Mouse (Mus musculus): ENCODE measurements at regions not wholly inside any gene's neighbourhood (a gene's known extent, or its start where the extent isn't known, plus 50 kb on each side); places are given as distances from the start of the nearest gene placed in this dataset.
A peak's percentile ranks its signal among the peaks of the same experiment; 100 is the strongest.

DNA sequence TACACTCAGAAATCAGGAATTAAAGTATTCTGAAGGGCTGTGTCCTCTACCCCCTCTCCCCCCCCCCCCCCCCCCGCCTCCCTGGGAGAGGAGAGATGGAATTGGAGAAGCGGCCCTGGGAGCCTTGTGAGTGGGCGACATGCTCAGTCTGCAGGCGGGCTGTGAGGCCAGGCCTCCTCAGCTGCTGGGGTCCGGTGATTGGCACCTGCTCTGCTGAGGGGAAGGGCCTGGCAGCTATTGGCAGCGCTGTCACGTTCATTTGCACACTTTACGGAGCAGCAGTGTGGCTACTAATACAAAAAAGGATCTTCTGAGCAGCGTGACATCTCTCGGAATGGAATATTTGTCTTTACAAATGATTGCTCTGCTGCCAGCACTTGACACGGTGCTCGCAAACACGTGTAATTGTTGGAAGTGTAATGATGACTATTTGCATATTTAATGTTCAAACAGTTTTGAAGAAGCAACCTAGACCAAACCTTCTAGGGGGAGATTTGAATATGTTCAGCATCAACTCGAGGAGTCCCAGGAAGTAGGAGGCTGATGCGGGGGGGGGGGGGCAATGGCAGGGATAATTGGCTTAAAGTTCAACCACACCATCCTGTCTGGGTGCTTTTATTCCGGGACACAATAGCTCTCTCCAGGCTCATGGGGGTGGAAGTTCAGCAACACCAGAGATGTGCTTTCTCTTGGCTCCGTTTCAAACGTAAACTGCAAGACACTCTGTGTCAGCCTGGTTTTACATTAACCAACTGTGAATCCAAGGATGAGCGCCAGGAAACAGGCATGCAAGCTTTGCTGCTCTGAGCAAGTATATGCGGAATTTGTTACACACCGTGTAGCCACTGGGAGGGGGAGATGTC is 352.5 kb downstream of the Tmem182 start:
- peak; percentile 38 for DNase-seq (ENCODE audit: extremely low read depth, low read depth, low spot score)
- Histone ChIP-seq H3K27me3 (ENCODE audit: control insufficient read depth, insufficient read depth, low read length) (no peaks in the 10 kb centered on the region), H3K27ac (replicated peaks; ENCODE audit: insufficient read depth, low read depth, low read length) (no peak overlapping the region), H3K4me3 (ENCODE audit: insufficient read depth, low read depth, low read length) (no peak overlapping the region), H3K4me1 (ENCODE audit: control insufficient read depth, insufficient read depth, low read length) (no peaks in the 10 kb centered on the region; the same call in 1 of the 2 replicates), H3K36me3 (ENCODE audit: control insufficient read depth, insufficient read depth, low read length) (no peaks in the 10 kb centered on the region), H3K79me2 (ENCODE audit: control insufficient read depth, insufficient read depth, low read length) (no peaks in the 10 kb centered on the region), H3K9ac (ENCODE audit: low read depth, low read length) (no peak overlapping the region)
- 39% methylated on average over 21 of the region's 21 CpGs for WGBS
- TF ChIP-seq POLR2A (IDR thresholded peaks at IDR 0.05; ENCODE audit: extremely low read depth, insufficient read depth, low read length) (no peak), CTCF (IDR thresholded peaks at IDR 0.05; ENCODE audit: low read depth, low read length) (no peak)

DNA sequence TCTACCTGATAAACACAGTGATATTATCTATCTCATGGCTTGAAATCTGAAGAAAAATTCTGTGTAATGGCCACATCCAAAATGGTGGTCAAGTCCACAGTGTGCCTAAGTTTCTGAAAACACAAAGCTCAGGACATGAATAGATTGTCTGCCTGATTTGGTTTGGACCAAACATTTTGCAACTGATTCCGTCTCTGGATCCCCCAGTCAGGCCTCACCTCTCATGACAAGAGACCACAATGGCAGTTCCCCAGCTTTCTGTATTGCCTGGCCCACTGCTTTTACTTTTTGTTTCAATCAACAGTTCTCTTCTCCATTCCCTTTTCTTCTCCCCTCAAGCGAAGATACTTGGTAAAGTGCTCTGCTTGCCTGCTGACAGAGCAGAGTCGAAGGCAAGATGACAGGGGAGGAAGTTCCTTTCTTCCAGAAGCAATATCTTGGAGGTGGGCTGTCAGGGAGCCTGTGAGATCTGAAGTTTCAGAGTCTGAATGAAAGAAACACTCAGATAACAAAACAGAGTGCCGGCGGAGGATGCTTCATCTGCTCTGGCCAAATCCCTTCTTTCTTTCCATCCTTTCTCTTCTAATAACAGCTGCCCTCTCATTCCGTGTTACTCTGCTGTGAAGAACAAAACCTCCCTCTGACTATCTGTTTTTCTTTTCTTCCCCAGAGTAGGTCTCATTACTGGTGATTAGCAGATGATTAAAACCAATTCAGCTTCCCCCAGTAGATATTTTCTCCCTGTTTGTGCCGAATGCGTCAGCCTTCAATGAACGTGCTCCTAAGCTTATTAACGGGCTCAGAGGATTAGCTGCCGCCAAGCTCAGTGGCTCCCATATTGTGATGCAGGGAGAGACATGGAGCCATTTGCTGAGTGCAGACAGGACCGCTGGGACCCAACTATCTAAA is 360.7 kb downstream of the Tmem182 start:
- DNase-seq (ENCODE audit: extremely low read depth, low read depth, low spot score) = no peak
- no peaks in the 10 kb centered on the region for H3K27me3 ChIP-seq (ENCODE audit: control insufficient read depth, insufficient read depth, low read length)
- no peaks in the 10 kb centered on the region for H3K79me2 ChIP-seq (ENCODE audit: control insufficient read depth, insufficient read depth, low read length)
- H3K9ac ChIP-seq (ENCODE audit: low read depth, low read length) = no peak overlapping the region
- TF ChIP-seq POLR2A (IDR thresholded peaks at IDR 0.05; ENCODE audit: extremely low read depth, insufficient read depth, low read length) (no peak), CTCF (IDR thresholded peaks at IDR 0.05; ENCODE audit: low read depth, low read length) (no peak)
- H3K36me3 ChIP-seq (ENCODE audit: control insufficient read depth, insufficient read depth, low read length) = no peaks in the 10 kb centered on the region
- H3K4me1 ChIP-seq (ENCODE audit: control insufficient read depth, insufficient read depth, low read length) = no peaks in the 10 kb centered on the region
- H3K4me3 ChIP-seq (ENCODE audit: insufficient read depth, low read depth, low read length) = no peak overlapping the region
- 56% methylated on average over 12 of the region's 12 CpGs for WGBS
- H3K27ac ChIP-seq (replicated peaks; ENCODE audit: insufficient read depth, low read depth, low read length) = no peak overlapping the region

DNA sequence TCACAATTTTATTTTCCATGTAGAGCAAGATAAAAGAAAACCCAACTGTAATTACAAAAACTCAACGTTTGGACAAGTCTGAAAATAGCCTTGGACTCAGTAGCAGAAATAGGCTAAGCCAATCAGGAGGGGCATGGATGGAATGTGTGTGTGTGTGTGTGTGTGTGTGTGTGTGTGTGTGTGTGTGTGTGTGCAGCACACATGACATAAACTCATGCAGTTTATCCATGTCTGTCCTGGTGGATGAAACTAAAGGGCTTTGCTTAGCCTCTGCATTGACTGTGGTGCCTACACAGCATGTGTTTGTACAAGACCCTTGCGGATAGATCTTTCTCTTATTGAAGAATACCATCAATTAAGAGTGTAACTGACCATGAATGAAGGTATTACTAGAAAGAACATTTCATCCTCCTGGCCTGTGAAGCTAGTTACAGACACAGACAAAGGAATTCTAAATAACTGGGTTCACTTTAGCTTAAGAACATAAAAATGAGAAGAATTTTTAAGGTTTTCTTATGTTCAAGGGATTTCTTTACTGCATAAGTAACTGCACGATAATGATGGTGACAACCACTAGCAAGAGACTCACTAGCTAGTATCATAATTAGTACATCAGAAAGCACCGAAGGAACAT is 361.5 kb downstream of the Tmem182 start:
- no peak overlapping the region for H3K4me3 ChIP-seq (ENCODE audit: insufficient read depth, low read depth, low read length)
- H3K4me1 ChIP-seq (ENCODE audit: control insufficient read depth, insufficient read depth, low read length) = no peaks in the 10 kb centered on the region
- no peaks in the 10 kb centered on the region for H3K36me3 ChIP-seq (ENCODE audit: control insufficient read depth, insufficient read depth, low read length)
- no peaks in the 10 kb centered on the region for H3K27me3 ChIP-seq (ENCODE audit: control insufficient read depth, insufficient read depth, low read length)
- WGBS = 75% methylated on average over 4 of the region's 4 CpGs
- TF ChIP-seq POLR2A (IDR thresholded peaks at IDR 0.05; ENCODE audit: extremely low read depth, insufficient read depth, low read length) (no peak), CTCF (IDR thresholded peaks at IDR 0.05; ENCODE audit: low read depth, low read length) (no peak)
- H3K79me2 ChIP-seq (ENCODE audit: control insufficient read depth, insufficient read depth, low read length) = no peaks in the 10 kb centered on the region
- no peak overlapping the region for H3K27ac ChIP-seq (replicated peaks; ENCODE audit: insufficient read depth, low read depth, low read length)
- no peak overlapping the region for H3K9ac ChIP-seq (ENCODE audit: low read depth, low read length)
- no peak for DNase-seq (ENCODE audit: extremely low read depth, low read depth, low spot score)

DNA sequence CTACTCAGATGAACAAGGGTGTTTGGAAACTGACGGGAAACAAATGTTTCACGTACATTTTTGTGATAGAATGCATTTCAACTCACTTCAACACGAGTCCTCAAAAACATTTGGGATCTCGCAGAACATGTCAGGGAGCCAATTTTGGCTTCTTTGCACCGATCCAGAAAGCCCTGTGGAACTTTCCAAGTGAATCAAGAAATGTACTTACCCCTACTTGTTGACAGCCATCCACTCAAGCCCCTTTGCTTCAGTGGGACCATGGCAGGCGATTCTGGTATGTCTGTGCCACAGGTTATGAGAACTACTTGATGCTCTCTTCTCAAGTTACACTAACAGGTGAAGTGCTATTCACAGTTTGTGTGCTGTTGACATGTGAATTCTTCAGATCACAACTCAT is 381.6 kb downstream of the Tmem182 start:
- DNase-seq (ENCODE audit: extremely low read depth, low read depth, low spot score) = no peak
- Histone ChIP-seq H3K27ac (replicated peaks; ENCODE audit: insufficient read depth, low read depth, low read length) (no peak overlapping the region), H3K36me3 (ENCODE audit: control insufficient read depth, insufficient read depth, low read length) (no peaks in the 10 kb centered on the region), H3K4me1 (ENCODE audit: control insufficient read depth, insufficient read depth, low read length) (no peaks in the 10 kb centered on the region), H3K79me2 (ENCODE audit: control insufficient read depth, insufficient read depth, low read length) (no peaks in the 10 kb centered on the region), H3K27me3 (ENCODE audit: control insufficient read depth, insufficient read depth, low read length) (no peaks in the 10 kb centered on the region), H3K4me3 (ENCODE audit: insufficient read depth, low read depth, low read length) (no peak overlapping the region), H3K9ac (ENCODE audit: low read depth, low read length) (no peak overlapping the region)
- 82% methylated on average over 6 of the region's 6 CpGs for WGBS
- TF ChIP-seq CTCF (IDR thresholded peaks at IDR 0.05; ENCODE audit: low read depth, low read length) (no peak), POLR2A (IDR thresholded peaks at IDR 0.05; ENCODE audit: extremely low read depth, insufficient read depth, low read length) (no peak)

DNA sequence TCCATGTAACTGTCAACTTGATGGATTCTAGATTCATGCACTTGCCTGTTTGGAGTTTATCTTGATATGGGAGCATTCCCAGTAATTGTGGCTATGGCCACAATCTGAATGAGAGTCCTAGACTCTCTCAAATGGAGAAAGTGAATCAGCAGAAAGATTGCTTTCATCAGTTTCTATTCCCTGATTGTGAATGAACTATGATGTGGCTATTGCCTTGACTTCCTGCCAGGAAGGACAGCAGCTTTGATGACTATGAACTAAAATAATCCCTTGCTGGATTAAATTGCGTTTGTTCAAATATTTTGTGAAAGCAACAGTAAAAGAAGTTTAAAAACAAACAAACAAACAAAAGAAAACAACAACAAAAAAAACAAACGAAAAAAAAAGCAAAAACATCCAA is 407.5 kb downstream of the Tmem182 start:
- Histone ChIP-seq H3K27ac (replicated peaks; ENCODE audit: insufficient read depth, low read depth, low read length) (no peak overlapping the region), H3K4me1 (ENCODE audit: control insufficient read depth, insufficient read depth, low read length) (no peaks in the 10 kb centered on the region), H3K27me3 (ENCODE audit: control insufficient read depth, insufficient read depth, low read length) (no peaks in the 10 kb centered on the region), H3K36me3 (ENCODE audit: control insufficient read depth, insufficient read depth, low read length) (no peaks in the 10 kb centered on the region), H3K4me3 (ENCODE audit: insufficient read depth, low read depth, low read length) (no peak overlapping the region), H3K9ac (ENCODE audit: low read depth, low read length) (no peak overlapping the region), H3K79me2 (ENCODE audit: control insufficient read depth, insufficient read depth, low read length) (no peaks in the 10 kb centered on the region)
- no peak for DNase-seq (ENCODE audit: extremely low read depth, low read depth, low spot score)
- no peak for TF ChIP-seq CTCF (IDR thresholded peaks at IDR 0.05; ENCODE audit: low read depth, low read length)
- no peak for TF ChIP-seq POLR2A (IDR thresholded peaks at IDR 0.05; ENCODE audit: extremely low read depth, insufficient read depth, low read length)
- whole genome bisulfite sequencing = 58% methylated on average over 2 of the region's 2 CpGs

All from liver, adult 2 months (tissue).